Mouse (Mus musculus): ENCODE results near the gene Zbtb20. TPM values are rescaled to one million over a fixed set of nuclear protein-coding genes. Genes with fewer than 3 reads are reported as not detected.
A peak's percentile ranks its signal among the peaks of the same experiment; 100 is the strongest.

Zbtb20 gene
- total RNA-seq (2014; fragmentation: Nextera tagmentation) (8.1 and 14.9 TPM in 2 replicates), total RNA-seq (2017) (9.4 and 22.7 TPM in 2 replicates)

GRCm38 (mm10) chr16:42875852-42875980 is at the start of gene Zbtb20:
Gene Zbtb20, plus strand, starts transcription at chr16:42875881.
- no peak for ATAC-seq (replicated peaks; ENCODE audit: low FRiP score, low TSS enrichment, poor library complexity, severe bottlenecking)

- no peak for ATAC-seq (replicated peaks; ENCODE audit: low FRiP score, low TSS enrichment, poor library complexity, severe bottlenecking)
These were observed 39.7 kb upstream of the Zbtb20 start for GRCm38 (mm10) chr16:42835940-42836339.

GRCm38 (mm10) chr16:42836404-42837120 is 39.1 kb upstream of the Zbtb20 start:
- no peak for ATAC-seq (replicated peaks; ENCODE audit: low FRiP score, low TSS enrichment, poor library complexity, severe bottlenecking)

GRCm38 (mm10) chr16:42838226-42838625 is 37.5 kb upstream of the Zbtb20 start:
- ATAC-seq (replicated peaks; ENCODE audit: low FRiP score, low TSS enrichment, poor library complexity, severe bottlenecking), result no peak

- no peak for ATAC-seq (replicated peaks; ENCODE audit: low FRiP score, low TSS enrichment, poor library complexity, severe bottlenecking)
These were observed 18.0 kb upstream of the Zbtb20 start for GRCm38 (mm10) chr16:42857564-42858183.

- ATAC-seq (replicated peaks; ENCODE audit: low FRiP score, low TSS enrichment, poor library complexity, severe bottlenecking), result no peak
These were observed 16.4 kb upstream of the Zbtb20 start for GRCm38 (mm10) chr16:42859251-42859650.

- ATAC-seq (replicated peaks; ENCODE audit: low FRiP score, low TSS enrichment, poor library complexity, severe bottlenecking), result no peak
These were observed 12.4 kb upstream of the Zbtb20 start for GRCm38 (mm10) chr16:42863231-42863630.

- ATAC-seq (replicated peaks; ENCODE audit: low FRiP score, low TSS enrichment, poor library complexity, severe bottlenecking), result no peak
These were observed 9.6 kb upstream of the Zbtb20 start for GRCm38 (mm10) chr16:42866061-42866460.

GRCm38 (mm10) chr16:42872101-42872500 is 3.6 kb upstream of the Zbtb20 start:
- no peak for ATAC-seq (replicated peaks; ENCODE audit: low FRiP score, low TSS enrichment, poor library complexity, severe bottlenecking)

- no peak for ATAC-seq (replicated peaks; ENCODE audit: low FRiP score, low TSS enrichment, poor library complexity, severe bottlenecking)
These were observed 1.7 kb upstream of the Zbtb20 start for GRCm38 (mm10) chr16:42873942-42874341.

GRCm38 (mm10) chr16:42874456-42874855 is 1.2 kb upstream of the Zbtb20 start:
- no peak for ATAC-seq (replicated peaks; ENCODE audit: low FRiP score, low TSS enrichment, poor library complexity, severe bottlenecking)

- ATAC-seq (replicated peaks; ENCODE audit: low FRiP score, low TSS enrichment, poor library complexity, severe bottlenecking), result peak; percentile 93
These were observed 500 bp upstream of the Zbtb20 start for GRCm38 (mm10) chr16:42874910-42875851.

- ATAC-seq (replicated peaks; ENCODE audit: low FRiP score, low TSS enrichment, poor library complexity, severe bottlenecking), result peak; percentile 37
These were observed 630 bp downstream of the Zbtb20 start for GRCm38 (mm10) chr16:42876021-42877000.

- no peak for ATAC-seq (replicated peaks; ENCODE audit: low FRiP score, low TSS enrichment, poor library complexity, severe bottlenecking)
These were observed 4.4 kb downstream of the Zbtb20 start for GRCm38 (mm10) chr16:42880046-42880445.

- no peak for ATAC-seq (replicated peaks; ENCODE audit: low FRiP score, low TSS enrichment, poor library complexity, severe bottlenecking)
These were observed 9.9 kb downstream of the Zbtb20 start for GRCm38 (mm10) chr16:42885538-42885937.

GRCm38 (mm10) chr16:42885964-42886363 is 10.3 kb downstream of the Zbtb20 start:
- ATAC-seq (replicated peaks; ENCODE audit: low FRiP score, low TSS enrichment, poor library complexity, severe bottlenecking), result no peak

- ATAC-seq (replicated peaks; ENCODE audit: low FRiP score, low TSS enrichment, poor library complexity, severe bottlenecking), result peak; percentile 86
These were observed 21.5 kb downstream of the Zbtb20 start for GRCm38 (mm10) chr16:42897125-42897693.

- ATAC-seq (replicated peaks; ENCODE audit: low FRiP score, low TSS enrichment, poor library complexity, severe bottlenecking), result no peak
These were observed 24.6 kb downstream of the Zbtb20 start for GRCm38 (mm10) chr16:42900328-42900727.

- peak; percentile 56 for ATAC-seq (replicated peaks; ENCODE audit: low FRiP score, low TSS enrichment, poor library complexity, severe bottlenecking)
These were observed 31.6 kb downstream of the Zbtb20 start for GRCm38 (mm10) chr16:42907283-42907701.
